Mouse (Mus musculus) kidney, postnatal 0 days (tissue): Measurements from ENCODE around the gene Traf3ip2. TPM values are rescaled to one million over a fixed set of nuclear protein-coding genes. Genes with fewer than 3 reads are reported as not detected.
A peak's percentile ranks its signal among the peaks of the same experiment; 100 is the strongest.

Experiments
- ATAC-seq: fragments of 200-750 bp; cut with Nextera tagmentation; replicated peaks from 2 replicates; pipeline ENCODE4 v1.8.0; 2017; ENCODE audit warnings: low read depth, moderate number of reproducible peaks, moderate TSS enrichment, moderate library complexity; ENCODE audit not compliant: low FRiP score
- DNase-seq: peaks from one replicate; pipeline ENCODE4 v3.0.0-alpha.2; 2016; ENCODE audit warnings: low spot score
- H3K27ac ChIP-seq: fragments of 300-500 bp; sonication (generic); 2 replicates; pipeline ENCODE4 v1.5.1; 2014; ENCODE audit warnings: mild to moderate bottlenecking
- H3K27me3 ChIP-seq: fragments of 300-500 bp; sonication (generic); 2 replicates; pipeline ENCODE4 v1.6.1; 2014; ENCODE audit warnings: low read length, mixed read lengths; ENCODE audit not compliant: insufficient read depth
- H3K36me3 ChIP-seq: fragments of 300-500 bp; sonication (generic); 2 replicates; pipeline ENCODE4 v1.6.1; 2014; ENCODE audit warnings: low read length, mixed read lengths; ENCODE audit not compliant: insufficient read depth
- H3K4me1 ChIP-seq: fragments of 300-500 bp; sonication (generic); replicated peaks from 2 replicates; pipeline ENCODE4 v1.6.1; 2014; ENCODE audit warnings: antibody characterized with exemption, low read length, mixed read lengths; ENCODE audit not compliant: insufficient read depth
- H3K4me2 ChIP-seq: fragments of 300-500 bp; sonication (generic); 2 replicates; pipeline ENCODE4 v1.6.1; 2014; ENCODE audit warnings: mild to moderate bottlenecking, low read length, moderate library complexity, mixed read lengths
- H3K4me3 ChIP-seq: fragments of 300-500 bp; sonication (generic); replicated peaks from 2 replicates; pipeline ENCODE4 v1.5.1; 2014; ENCODE audit warnings: low read depth, low read length
- H3K9ac ChIP-seq: fragments of 300-500 bp; sonication (generic); 2 replicates; pipeline ENCODE4 v1.6.1; 2014; ENCODE audit warnings: low read depth, low read length
- H3K9me3 ChIP-seq: fragments of 300-500 bp; sonication (generic); replicated peaks from 2 replicates; pipeline ENCODE4 v1.6.1; 2016; ENCODE audit warnings: low read length, inconsistent platforms, mixed read lengths
- CTCF ChIP-seq: IDR thresholded peaks from 2 replicates; pipeline ENCODE4 v1.5.1; 2016; ENCODE audit warnings: antibody characterized with exemption, low read depth, mild to moderate bottlenecking, moderate library complexity
- WGBS: fragments of 180-500 bp; shearing (Covaris S2); extraction: QIAGEN DNeasy Blood & Tissue Kit; methylation state at CpG from one replicate; pipeline ENCODE4 v1.1.7; 2014; 5-methylcytosine and 5-hydroxymethylcytosine counted together
- polyA plus RNA-seq: library from polyadenylated mRNA; unstranded; fragments of >200 nt; fragmentation: Nextera tagmentation; extraction: Ambion mirVana; gene quantifications from 2 replicates; pipeline ENCODE4 v1.2.1, GENCODE M21; 2015

Traf3ip2 gene
- polyA plus RNA-seq, 1 experiment from 2014 or later, result 15.0 TPM

- H3K27ac ChIP-seq, result peak overlapping the region; percentile 42; the same call in 1 of the 2 replicates
- H3K4me2 ChIP-seq, result peak overlapping the region; percentile 15; the same call in 1 of the 2 replicates
- H3K4me3 ChIP-seq, result no peak overlapping the region
- no peak for TF ChIP-seq CTCF
- 16% methylated on average over 14 of the region's 14 CpGs for WGBS
- peaks cover 18% of the 10 kb centered on the region for H3K4me1 ChIP-seq
- no peak overlapping the region for H3K9ac ChIP-seq
- DNase-seq, result peak; percentile 75
- no peaks in the 10 kb centered on the region for H3K9me3 ChIP-seq
- peaks cover 33% of the 10 kb centered on the region for H3K36me3 ChIP-seq
- ATAC-seq, result peak; percentile 48
- no peaks in the 10 kb centered on the region for H3K27me3 ChIP-seq
These were observed 33.9 kb downstream of the Traf3ip2 start for GRCm38 (mm10) chr10:39646629-39647019.

- WGBS, result 72% methylated on average over 1 of the region's 1 CpGs
- no peak overlapping the region for H3K4me3 ChIP-seq
- ATAC-seq (no peak), DNase-seq (no peak)
- no peak overlapping the region for H3K9ac ChIP-seq
- peaks cover 36% of the 10 kb centered on the region for H3K36me3 ChIP-seq
- no peak for TF ChIP-seq CTCF
- 0 out of 2 replicates have a peak overlapping the region, but pooled peaks have one; percentile 42 for H3K27ac ChIP-seq
- H3K4me1 ChIP-seq, result peaks cover 18% of the 10 kb centered on the region
- H3K9me3 ChIP-seq, result no peaks in the 10 kb centered on the region
- no peak overlapping the region for H3K4me2 ChIP-seq
- no peaks in the 10 kb centered on the region for H3K27me3 ChIP-seq
These were observed 34.4 kb downstream of the Traf3ip2 start for GRCm38 (mm10) chr10:39647118-39647517.

GRCm38 (mm10) chr10:39648278-39648677 lies 35.5 kb downstream of the Traf3ip2 start:
- no peak for ATAC-seq
- WGBS, result 97% methylated on average over 3 of the region's 3 CpGs
- Histone ChIP-seq H3K4me3 (no peak overlapping the region), H3K27me3 (no peaks in the 10 kb centered on the region), H3K9me3 (no peaks in the 10 kb centered on the region), H3K4me2 (no peak overlapping the region), H3K4me1 (peaks cover 18% of the 10 kb centered on the region), H3K9ac (no peak overlapping the region), H3K27ac (no peak overlapping the region), H3K36me3 (peaks cover 34% of the 10 kb centered on the region)
- no peak for DNase-seq
- TF ChIP-seq CTCF, result no peak

GRCm38 (mm10) chr10:39649550-39649949 lies 36.8 kb downstream of the Traf3ip2 start:
- DNase-seq (no peak), ATAC-seq (no peak)
- Histone ChIP-seq H3K4me3 (no peak overlapping the region), H3K36me3 (peaks cover 26% of the 10 kb centered on the region), H3K27me3 (no peaks in the 10 kb centered on the region), H3K9ac (no peak overlapping the region), H3K4me1 (peaks cover 18% of the 10 kb centered on the region), H3K27ac (no peak overlapping the region), H3K9me3 (no peaks in the 10 kb centered on the region), H3K4me2 (no peak overlapping the region)
- TF ChIP-seq CTCF, result no peak
- 93% methylated on average over 3 of the region's 3 CpGs for WGBS

GRCm38 (mm10) chr10:39650316-39650715 lies 37.6 kb downstream of the Traf3ip2 start:
- ATAC-seq, result no peak
- Histone ChIP-seq H3K36me3 (peaks cover 26% of the 10 kb centered on the region), H3K9ac (no peak overlapping the region), H3K27ac (no peak overlapping the region), H3K4me1 (peaks cover 18% of the 10 kb centered on the region), H3K9me3 (no peaks in the 10 kb centered on the region), H3K27me3 (no peaks in the 10 kb centered on the region), H3K4me2 (no peak overlapping the region), H3K4me3 (no peak overlapping the region)
- no peak for DNase-seq
- TF ChIP-seq CTCF, result no peak
- 95% methylated on average over 3 of the region's 3 CpGs for WGBS

GRCm38 (mm10) chr10:39654001-39654416 lies 41.3 kb downstream of the Traf3ip2 start:
- no peaks in the 10 kb centered on the region for H3K9me3 ChIP-seq
- no peaks in the 10 kb centered on the region for H3K27me3 ChIP-seq
- DNase-seq (no peak), ATAC-seq (no peak)
- TF ChIP-seq CTCF, result no peak
- H3K4me3 ChIP-seq, result no peak overlapping the region
- H3K9ac ChIP-seq, result no peak overlapping the region
- H3K4me1 ChIP-seq, result peaks cover 4% of the 10 kb centered on the region; the same call in 1 of the 2 replicates
- no peak overlapping the region for H3K27ac ChIP-seq
- 36% methylated on average over 8 of the region's 8 CpGs for WGBS
- H3K4me2 ChIP-seq, result no peak overlapping the region
- H3K36me3 ChIP-seq, result peaks cover 17% of the 10 kb centered on the region

- Histone ChIP-seq H3K4me1 (peaks cover 21% of the 10 kb centered on the region), H3K4me2 (no peak overlapping the region)
- 17% methylated on average over 5 of the region's 5 CpGs for WGBS
These were observed 46.2 kb downstream of the Traf3ip2 start for GRCm38 (mm10) chr10:39658901-39659410.

More at GRCm38 (mm10) chr10:39658901-39659410, 46.2 kb downstream of the Traf3ip2 start:
- H3K9ac ChIP-seq, result no peak overlapping the region
- no peak overlapping the region for H3K4me3 ChIP-seq
- DNase-seq, result no peak
- H3K36me3 ChIP-seq, result no peaks in the 10 kb centered on the region
- H3K27ac ChIP-seq, result peak overlapping the region; percentile 86
- no peak for TF ChIP-seq CTCF
- no peaks in the 10 kb centered on the region for H3K27me3 ChIP-seq
- H3K9me3 ChIP-seq, result no peaks in the 10 kb centered on the region
- ATAC-seq, result no peak; the same call in 1 of the 2 replicates
